ENCODE assay signal across 16 mouse cellular contexts in the genomic region with DNA sequence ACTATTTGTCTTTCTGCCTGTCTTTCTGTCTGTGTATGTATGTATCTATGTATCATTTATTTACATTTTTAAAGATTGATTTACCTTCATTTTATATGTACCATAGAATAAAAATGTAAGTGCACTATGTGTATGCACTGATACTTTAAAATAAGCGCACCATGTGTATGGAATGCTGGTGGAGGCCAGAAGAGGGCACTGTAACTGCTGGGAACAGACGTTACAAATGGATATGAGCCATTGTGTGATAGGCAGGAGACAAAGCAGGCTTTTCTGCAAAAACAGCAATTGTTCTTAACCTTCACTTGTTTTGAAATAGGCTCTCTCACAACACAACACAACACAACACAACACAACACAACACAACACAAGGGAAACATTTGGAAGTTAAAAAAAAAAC.
DNase-seq lines count a peak whose midpoint lies in the region; ATAC-seq and TF ChIP-seq lines count a peak whose summit lies in the region.
"Had no signal": no experiment of that assay in that cellular context is flagged by ENCODE, and none has a peak within 500 bp of the region (broad histone marks: within the 10 kb centered on the region; RNA-seq: fewer than 3 reads in every experiment).

No protein-coding gene starts in this region.

- H3K4me1 ChIP-seq in heart, postnatal 0 days (ENCODE audit: control insufficient read depth, insufficient read depth): peaks cover 22% of the 10 kb centered on the region
- peaks cover 10% of the 10 kb centered on the region; the same call in 1 of the 2 replicates for H3K4me1 ChIP-seq in heart, embryonic 11.5 days (ENCODE audit: control insufficient read depth, insufficient read depth, low read length)
- no peaks in the 10 kb centered on the region for H3K4me1 ChIP-seq in liver, adult 2 months (ENCODE audit: control insufficient read depth, insufficient read depth, low read length)
- peaks cover 0 to 3% of the 10 kb centered on the region in 2 experiments; a peak in 1 of 4 replicates for H3K4me1 ChIP-seq in CH12.LX (ENCODE audit: control insufficient read depth in 1 of 2, insufficient read depth in 2 of 2)

- TF ChIP-seq RAD21 in CH12.LX (IDR thresholded peaks at IDR 0.05; ENCODE audit: low read depth, low read length): peak; percentile 11

- no peak for TF ChIP-seq EP300 in heart, postnatal 0 days (IDR thresholded peaks at IDR 0.05; ENCODE audit: low read depth)
- TF ChIP-seq EP300 in CH12.LX (IDR thresholded peaks at IDR 0.05; ENCODE audit: low read length): no peak

- H3K9me3 ChIP-seq in heart, postnatal 0 days (replicated peaks; ENCODE audit: control insufficient read depth, low read length): 0 out of 2 replicates have a peak, but pooled peaks cover 3% of the 10 kb centered on the region
- no peaks in the 10 kb centered on the region for H3K9me3 ChIP-seq in heart, embryonic 11.5 days (replicated peaks; ENCODE audit: control insufficient read depth, low read length)
- no peaks in the 10 kb centered on the region for H3K9me3 ChIP-seq in CH12.LX (replicated peaks; ENCODE audit: low read length)
- H3K9me3 ChIP-seq: embryonic facial prominence, embryonic 12.5 days; neural tube, embryonic 13.5 days had no signal

- H3K4me3 ChIP-seq in heart, postnatal 0 days (ENCODE audit: low read depth, low read length): no peak overlapping the region
- H3K4me3 ChIP-seq in heart, embryonic 11.5 days (ENCODE audit: low read depth, low read length): no peak overlapping the region
- no peak overlapping the region for H3K4me3 ChIP-seq in liver, adult 2 months (ENCODE audit: insufficient read depth, low read depth, low read length)
- no peak overlapping the region for H3K4me3 ChIP-seq in CH12.LX (replicated peaks in 1 of 3; ENCODE audit: low read depth in 2 of 3, low read length in 2 of 3, poor library complexity in 1 of 3)
- H3K4me3 ChIP-seq: embryonic facial prominence, embryonic 12.5 days; neural tube, embryonic 13.5 days had no signal

- CTCF ChIA-PET in Patski (lab: Charles Lee): interaction anchor here (1.0 to 1.2 kb wide), 2 partner anchors 9 to 76 kb away, joined by 3 to 5 read pairs; no protein-coding TSS in a partner anchor

- dilution Hi-C loops in CH12.LX (cut with MboI; ENCODE audit: extremely low pct_ligation_motif_present, extremely low pct_unique_long_range_greater_than_20kb, low sequenced_read_pairs): no loop called here

- ATAC-seq in heart, postnatal 0 days (ENCODE audit: insufficient read depth, low read depth): no peak
- ATAC-seq in heart, embryonic 11.5 days (replicated peaks; ENCODE audit: insufficient number of reproducible peaks, low FRiP score, low TSS enrichment): no peak
- no peak for ATAC-seq in Patski

- TF ChIP-seq POLR2A in liver, adult 2 months (IDR thresholded peaks at IDR 0.05; ENCODE audit: extremely low read depth, insufficient read depth, low read length): no peak
- TF ChIP-seq POLR2A in CH12.LX (IDR thresholded peaks at IDR 0.05; ENCODE audit: low read depth, low read length): no peak

- no peak overlapping the region for H3K9ac ChIP-seq in heart, postnatal 0 days (replicated peaks; ENCODE audit: low read depth, low read length)
- H3K9ac ChIP-seq in heart, embryonic 11.5 days (ENCODE audit: low read depth, low read length): no peak overlapping the region
- no peak overlapping the region for H3K9ac ChIP-seq in liver, adult 2 months (ENCODE audit: low read depth, low read length)
- no peak overlapping the region for H3K9ac ChIP-seq in CH12.LX (ENCODE audit: insufficient read depth, low read depth)
- H3K9ac ChIP-seq: embryonic facial prominence, embryonic 12.5 days; hindbrain, embryonic 14.5 days; neural tube, embryonic 13.5 days had no signal

- H3K27me3 ChIP-seq in heart, postnatal 0 days (ENCODE audit: control insufficient read depth, insufficient read depth, low read length): no peaks in the 10 kb centered on the region
- no peaks in the 10 kb centered on the region for H3K27me3 ChIP-seq in heart, embryonic 11.5 days (ENCODE audit: control insufficient read depth, insufficient read depth, low read length)
- no peaks in the 10 kb centered on the region for H3K27me3 ChIP-seq in liver, adult 2 months (ENCODE audit: control insufficient read depth, insufficient read depth, low read length)
- H3K27me3 ChIP-seq in CH12.LX (replicated peaks) (no peaks in the 10 kb centered on the region), Patski (no peaks in the 10 kb centered on the region)
- H3K27me3 ChIP-seq: embryonic facial prominence, embryonic 12.5 days; neural tube, embryonic 13.5 days had no signal

- peak; percentile 52 for TF ChIP-seq CTCF in heart, postnatal 0 days (IDR thresholded peaks at IDR 0.05; ENCODE audit: low read depth)
- TF ChIP-seq CTCF in liver, adult 2 months (IDR thresholded peaks at IDR 0.05; ENCODE audit: low read depth, low read length): peak; percentile 23; the same call in 1 of the 2 replicates
- TF ChIP-seq CTCF in CH12.LX (conservative IDR thresholded peaks at IDR 0.05 in 1 of 2, IDR thresholded peaks at IDR 0.05 in 1 of 2; ENCODE audit: low read depth in 2 of 2, low read length in 2 of 2) (peak in 1 of 2 experiments; percentile 47; a peak in 2 of 4 replicates), Patski (IDR thresholded peaks at IDR 0.05) (peak; percentile 61)

- in situ Hi-C loops in CH12.LX (cut with MboI; ENCODE audit: low pct_ligation_motif_present, low pct_unique_long_range_greater_than_20kb, low sequenced_read_pairs) (loop anchor here (10.0 kb wide), 1 partner anchor 164 kb away; no protein-coding TSS in a partner anchor), Patski (cut with MboI; ENCODE audit: low pct_unique_long_range_greater_than_20kb) (loop anchor here (5.0 kb wide), 1 partner anchor 173 kb away; no protein-coding TSS in a partner anchor)

- no peak for DNase-seq in heart, postnatal 0 days (ENCODE audit: low spot score)
- DNase-seq in liver, adult 2 months (ENCODE audit: extremely low read depth, low read depth, low spot score): peak; percentile 9
- DNase-seq in liver (no peak), CH12.LX (ENCODE audit: extremely low read depth) (peak; percentile 17), Patski (ENCODE audit: low read depth, low spot score) (no peak)
- no peak for DNase-seq in adrenal gland, adult 18-20 months (ENCODE audit: low spot score in 2 of 2)
- DNase-seq in gastrocnemius, postnatal 25 days: no peak
- DNase-seq: adrenal gland, postnatal 36 days; cerebellum, postnatal 14 days; kidney, adult 9 months; right cerebral cortex, postnatal 25 days; thymus, postnatal 36 days had no signal

- H3K4me2 ChIP-seq in heart, postnatal 0 days (ENCODE audit: low read depth, low read length): no peak overlapping the region
- no peak overlapping the region for H3K4me2 ChIP-seq in heart, embryonic 11.5 days
- H3K4me2 ChIP-seq in CH12.LX (ENCODE audit: insufficient read depth, low read depth, poor library complexity, severe bottlenecking): no peak overlapping the region
- H3K4me2 ChIP-seq: embryonic facial prominence, embryonic 12.5 days; hindbrain, embryonic 14.5 days; neural tube, embryonic 13.5 days had no signal

- H3K79me2 ChIP-seq in liver, adult 2 months (ENCODE audit: control insufficient read depth, insufficient read depth, low read length): no peaks in the 10 kb centered on the region
- H3K79me2 ChIP-seq in CH12.LX (replicated peaks; ENCODE audit: control insufficient read depth, extremely low read depth, insufficient read depth, poor library complexity, severe bottlenecking): no peaks in the 10 kb centered on the region

- 67% methylated on average over 2 of the region's 2 CpGs for WGBS in heart, postnatal 0 days
- 77% methylated on average over 2 of the region's 2 CpGs for WGBS in heart, embryonic 11.5 days (ENCODE audit: insufficient replicate concordance)
- 81% methylated on average over 2 of the region's 2 CpGs for WGBS in liver, adult 2 months

- POLR2A ChIA-PET in Patski (lab: Charles Lee): no interaction called here

- no peak overlapping the region for H3K27ac ChIP-seq in heart, postnatal 0 days (ENCODE audit: low read depth)
- no peak overlapping the region for H3K27ac ChIP-seq in heart, embryonic 11.5 days (ENCODE audit: low read depth, low read length)
- no peak overlapping the region for H3K27ac ChIP-seq in liver, adult 2 months (replicated peaks; ENCODE audit: insufficient read depth, low read depth, low read length)
- no peak overlapping the region for H3K27ac ChIP-seq in CH12.LX (ENCODE audit: insufficient read depth, low read depth)
- H3K27ac ChIP-seq: embryonic facial prominence, embryonic 12.5 days; hindbrain, embryonic 14.5 days; neural tube, embryonic 13.5 days had no signal

- H3K36me3 ChIP-seq in heart, postnatal 0 days (replicated peaks; ENCODE audit: control insufficient read depth, insufficient read depth, low read length): peaks cover 47% of the 10 kb centered on the region
- peaks cover 13% of the 10 kb centered on the region for H3K36me3 ChIP-seq in heart, embryonic 11.5 days (ENCODE audit: control insufficient read depth, insufficient read depth, low read length)
- H3K36me3 ChIP-seq in liver, adult 2 months (ENCODE audit: control insufficient read depth, insufficient read depth, low read length): no peaks in the 10 kb centered on the region
- H3K36me3 ChIP-seq in CH12.LX (replicated peaks in 1 of 2; ENCODE audit: control insufficient read depth in 1 of 2, insufficient read depth in 1 of 2, low read length in 1 of 2): no peaks in the 10 kb centered on the region
- H3K36me3 ChIP-seq: neural tube, embryonic 13.5 days had no signal

TF ChIP-seq in CH12.LX, 34 proteins besides CTCF, POLR2A, EP300 and RAD21:
- no peak for TF ChIP-seq MXI1 (IDR thresholded peaks at IDR 0.05; ENCODE audit: low read depth, low read length)
- TF ChIP-seq MYC (IDR thresholded peaks at IDR 0.05; ENCODE audit: low read depth, low read length): 0 out of 2 replicates have a peak, but pooled peaks have one; percentile 19
- TF ChIP-seq USF1 (IDR thresholded peaks at IDR 0.05; ENCODE audit: low read depth, low read length): no peak
- no peak for TF ChIP-seq ETS1 (conservative IDR thresholded peaks at IDR 0.05; ENCODE audit: low read depth, low read length)
- peak; percentile 33 for TF ChIP-seq SMC3 (IDR thresholded peaks at IDR 0.05; ENCODE audit: low read depth, low read length)
- TF ChIP-seq ZKSCAN1 (IDR thresholded peaks at IDR 0.05; ENCODE audit: borderline replicate concordance, low read depth, low read length): no peak
- no peak for TF ChIP-seq HCFC1 (IDR thresholded peaks at IDR 0.05; ENCODE audit: low read depth, low read length)
- no peak for TF ChIP-seq JUND (conservative IDR thresholded peaks at IDR 0.05; ENCODE audit: low read depth, low read length)

Comparison
In these comparisons a context has a peak if more than half of its experiments do, and no peak if none do; other contexts are left out.
1. DNase-seq: peak in liver, adult 2 months (single experiment) and CH12.LX (single experiment); none in heart, postnatal 0 days (single experiment), liver (single experiment), Patski (single experiment), adrenal gland, adult 18-20 months (0 of 2) and gastrocnemius, postnatal 25 days (single experiment).